Mouse (Mus musculus) neural tube, embryonic 13.5 days (tissue): ENCODE data around the gene Pkhd1. TPM values are rescaled to one million over a fixed set of nuclear protein-coding genes. Genes with fewer than 3 reads are reported as not detected.

Source experiments
- ATAC-seq: fragments of 200-750 bp; cut with Nextera tagmentation; 2 replicates; pipeline ENCODE4 v1.8.0; 2017; ENCODE audit warnings: low read depth, mild to moderate bottlenecking, moderate TSS enrichment, moderate library complexity
- H3K27ac ChIP-seq: fragments of 300-500 bp; sonication (generic); replicated peaks from 2 replicates; pipeline ENCODE4 v1.5.1; 2015; ENCODE audit warnings: moderate library complexity, mild to moderate bottlenecking, inconsistent platforms
- H3K27me3 ChIP-seq: fragments of 300-500 bp; sonication (generic); 2 replicates; pipeline ENCODE4 v1.6.1; 2015; ENCODE audit warnings: mild to moderate bottlenecking, inconsistent platforms
- H3K36me3 ChIP-seq: fragments of 300-500 bp; sonication (generic); 2 replicates; pipeline ENCODE4 v1.6.1; 2015; ENCODE audit warnings: mild to moderate bottlenecking, inconsistent platforms
- H3K4me1 ChIP-seq: fragments of 300-500 bp; sonication (generic); replicated peaks from 2 replicates; pipeline ENCODE4 v1.6.1; 2015; ENCODE audit warnings: inconsistent platforms
- H3K4me2 ChIP-seq: fragments of 300-500 bp; sonication (generic); 2 replicates; pipeline ENCODE4 v1.6.1; 2015; ENCODE audit warnings: inconsistent platforms, mild to moderate bottlenecking, moderate library complexity
- H3K4me3 ChIP-seq: fragments of 300-500 bp; sonication (generic); 2 replicates; pipeline ENCODE4 v1.5.1; 2015; ENCODE audit warnings: mild to moderate bottlenecking, inconsistent platforms
- H3K9ac ChIP-seq: fragments of 300-500 bp; sonication (generic); 2 replicates; pipeline ENCODE4 v1.6.1; 2015; ENCODE audit warnings: moderate library complexity, mild to moderate bottlenecking, inconsistent platforms
- H3K9me3 ChIP-seq: fragments of 300-500 bp; sonication (generic); 2 replicates; pipeline ENCODE4 v1.6.1; 2016; ENCODE audit warnings: inconsistent platforms
- WGBS: fragments of 180-500 bp; shearing (Covaris S2); methylation state at CpG from one replicate; pipeline ENCODE4 v1.1.7; 2015; 5-methylcytosine and 5-hydroxymethylcytosine counted together
- polyA plus RNA-seq: library from polyadenylated mRNA; unstranded; fragments of >200 nt; fragmentation: Nextera tagmentation; extraction: Ambion mirVana; gene quantifications from 2 replicates; pipeline ENCODE4 v1.2.1, GENCODE M21; 2015

Pkhd1 gene
- polyA plus RNA-seq, 1 experiment from 2014 or later = 0.03 TPM

- Histone ChIP-seq H3K9me3 (no peaks in the 10 kb centered on the region), H3K4me2 (no peak overlapping the region), H3K36me3 (no peaks in the 10 kb centered on the region), H3K9ac (no peak overlapping the region), H3K27ac (no peak overlapping the region), H3K27me3 (no peaks in the 10 kb centered on the region), H3K4me3 (no peak overlapping the region), H3K4me1 (no peaks in the 10 kb centered on the region)
- ATAC-seq = no peak
- WGBS = 67% methylated on average over 1 of the region's 1 CpGs
Measured at GRCm38 (mm10) chr1:20364437-20364836, 253.4 kb downstream of the Pkhd1 start.

DNA sequence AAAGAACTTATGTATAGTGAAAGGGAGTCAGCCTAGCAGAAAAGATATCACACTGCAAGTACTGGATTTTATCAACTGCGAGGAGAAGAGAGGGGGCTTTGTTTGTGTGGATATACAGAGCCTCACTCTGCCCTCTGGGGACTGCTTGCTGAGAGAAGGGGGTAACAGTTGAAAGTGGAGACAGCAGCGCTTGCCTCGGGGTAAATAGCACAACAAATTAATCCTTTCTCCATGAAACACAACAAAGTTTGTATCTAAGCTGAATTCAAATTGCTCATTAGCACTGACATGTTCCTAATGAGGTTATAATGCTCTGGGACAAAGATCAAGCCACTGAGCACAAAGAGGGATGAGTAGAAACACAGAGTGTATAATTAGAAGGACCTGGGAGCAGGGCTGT lies 273.2 kb downstream of the Pkhd1 start:
- no peaks in the 10 kb centered on the region for H3K36me3 ChIP-seq
- no peak overlapping the region for H3K9ac ChIP-seq
- peaks cover 8% of the 10 kb centered on the region for H3K4me1 ChIP-seq
- ATAC-seq = peak; percentile 53; the same call in 1 of the 2 replicates
- no peak overlapping the region for H3K27ac ChIP-seq
- H3K4me2 ChIP-seq = no peak overlapping the region
- no peaks in the 10 kb centered on the region for H3K9me3 ChIP-seq
- H3K4me3 ChIP-seq = no peak overlapping the region
- 39% methylated on average over 3 of the region's 3 CpGs for WGBS
- no peaks in the 10 kb centered on the region for H3K27me3 ChIP-seq

DNA sequence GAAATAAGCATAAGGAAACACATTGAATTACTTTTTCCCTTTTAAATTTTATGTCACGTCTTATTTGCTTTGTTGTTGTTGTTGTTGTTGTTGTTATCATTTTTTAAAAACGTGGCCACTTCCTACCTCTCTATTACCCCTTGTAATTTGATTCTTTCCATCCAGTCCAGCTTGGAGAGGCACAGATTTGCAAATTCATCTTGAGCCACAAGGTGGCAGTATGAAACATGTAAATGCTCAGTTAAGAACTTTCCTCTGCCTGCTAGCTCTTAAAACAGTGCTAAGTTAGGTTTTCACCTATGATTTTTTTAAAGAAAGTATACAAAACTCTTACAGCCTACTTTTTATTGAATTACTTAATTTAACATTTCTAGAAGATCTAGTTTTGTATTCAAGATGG lies 306.4 kb downstream of the Pkhd1 start:
- WGBS = 10% methylated on average over 2 of the region's 2 CpGs
- H3K27me3 ChIP-seq = peaks cover 26% of the 10 kb centered on the region
- peak; percentile 59; the same call in 1 of the 2 replicates for ATAC-seq
- no peaks in the 10 kb centered on the region for H3K9me3 ChIP-seq
- no peak overlapping the region for H3K9ac ChIP-seq
- no peak overlapping the region for H3K27ac ChIP-seq
- H3K4me2 ChIP-seq = no peak overlapping the region
- H3K36me3 ChIP-seq = no peaks in the 10 kb centered on the region
- no peak overlapping the region for H3K4me3 ChIP-seq
- H3K4me1 ChIP-seq = no peaks in the 10 kb centered on the region

DNA sequence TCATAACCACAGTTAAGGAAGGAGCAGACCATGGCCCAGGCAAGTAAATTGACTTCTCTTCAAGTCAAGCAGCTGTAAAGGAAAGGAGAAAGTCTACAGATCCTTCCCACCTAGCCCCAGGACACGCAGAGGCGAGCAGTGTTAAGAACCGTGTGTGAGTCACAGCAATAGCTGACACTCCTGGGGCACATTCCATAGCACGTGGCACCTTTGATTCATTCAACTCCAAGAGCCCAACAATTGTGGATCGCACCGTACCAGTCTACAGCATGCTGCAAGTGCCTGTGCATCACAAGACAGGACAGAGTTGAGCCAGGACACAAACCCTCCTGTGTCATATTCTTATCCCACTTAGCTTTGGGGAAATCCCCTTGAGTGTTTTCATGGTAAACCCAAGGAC lies 306.9 kb downstream of the Pkhd1 start:
- 56% methylated on average over 6 of the region's 6 CpGs for WGBS
- Histone ChIP-seq H3K9me3 (no peaks in the 10 kb centered on the region), H3K4me3 (no peak overlapping the region), H3K4me1 (no peaks in the 10 kb centered on the region), H3K9ac (no peak overlapping the region), H3K27ac (no peak overlapping the region), H3K36me3 (no peaks in the 10 kb centered on the region), H3K4me2 (no peak overlapping the region), H3K27me3 (peaks cover 26% of the 10 kb centered on the region)
- ATAC-seq = no peak

DNA sequence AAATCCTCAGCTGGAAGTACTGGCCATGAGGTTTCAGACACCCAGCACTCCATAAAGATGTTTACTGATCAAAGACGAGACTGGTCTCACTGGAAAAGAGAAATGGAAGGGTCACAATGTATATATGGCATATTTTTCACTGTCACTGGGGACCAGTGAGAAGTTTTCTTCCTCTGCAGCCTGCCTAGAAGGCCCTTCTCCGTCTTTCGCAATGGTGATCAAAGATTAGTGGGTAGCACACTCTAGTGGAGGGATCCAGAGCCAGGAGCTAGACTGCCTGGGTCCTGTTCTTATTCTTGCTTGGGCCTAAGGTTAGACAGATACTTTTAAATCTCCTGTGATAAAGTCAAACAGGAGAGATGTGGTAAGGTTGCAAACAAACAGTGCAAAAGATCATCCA lies 311.7 kb downstream of the Pkhd1 start:
- Histone ChIP-seq H3K27ac (no peak overlapping the region), H3K9me3 (no peaks in the 10 kb centered on the region), H3K27me3 (peaks cover 32% of the 10 kb centered on the region), H3K4me3 (no peak overlapping the region), H3K4me2 (no peak overlapping the region), H3K9ac (no peak overlapping the region), H3K4me1 (peaks cover 16% of the 10 kb centered on the region), H3K36me3 (no peaks in the 10 kb centered on the region)
- WGBS = 38% methylated on average over 3 of the region's 3 CpGs
- ATAC-seq = no peak

- H3K9ac ChIP-seq = no peak overlapping the region
- H3K36me3 ChIP-seq = no peaks in the 10 kb centered on the region
- peak; percentile 92 for ATAC-seq
- H3K4me3 ChIP-seq = no peak overlapping the region
- peaks cover 16% of the 10 kb centered on the region for H3K4me1 ChIP-seq
- peak overlapping the region; percentile 24; the same call in 1 of the 2 replicates for H3K27ac ChIP-seq
- H3K4me2 ChIP-seq = no peak overlapping the region
- no peaks in the 10 kb centered on the region for H3K9me3 ChIP-seq
- peaks cover 20% of the 10 kb centered on the region; the same call in 1 of the 2 replicates for H3K27me3 ChIP-seq
- 18% methylated on average over 6 of the region's 6 CpGs for WGBS
Measured at GRCm38 (mm10) chr1:20302943-20303578, 314.8 kb downstream of the Pkhd1 start.

- Histone ChIP-seq H3K9ac (no peak overlapping the region), H3K27me3 (peaks cover 16% of the 10 kb centered on the region; the same call in 1 of the 2 replicates), H3K4me2 (no peak overlapping the region), H3K4me3 (no peak overlapping the region), H3K9me3 (no peaks in the 10 kb centered on the region), H3K27ac (peak overlapping the region; percentile 24; the same call in 1 of the 2 replicates), H3K36me3 (no peaks in the 10 kb centered on the region), H3K4me1 (peaks cover 16% of the 10 kb centered on the region)
- ATAC-seq = peak; percentile 92
- 7% methylated on average over 8 of the region's 8 CpGs for WGBS
Measured at GRCm38 (mm10) chr1:20302187-20302942, 315.5 kb downstream of the Pkhd1 start.

- H3K27me3 ChIP-seq = peaks cover 13% of the 10 kb centered on the region; the same call in 1 of the 2 replicates
- H3K4me2 ChIP-seq = no peak overlapping the region
- 0 out of 2 replicates have a peak overlapping the region, but pooled peaks have one; percentile 24 for H3K27ac ChIP-seq
- H3K4me1 ChIP-seq = peaks cover 16% of the 10 kb centered on the region
- no peak; the same call in 1 of the 2 replicates for ATAC-seq
- no peak overlapping the region for H3K9ac ChIP-seq
- H3K9me3 ChIP-seq = no peaks in the 10 kb centered on the region
- WGBS = 34% methylated on average over 3 of the region's 3 CpGs
- H3K36me3 ChIP-seq = no peaks in the 10 kb centered on the region
- no peak overlapping the region for H3K4me3 ChIP-seq
Measured at GRCm38 (mm10) chr1:20301631-20302030, 316.2 kb downstream of the Pkhd1 start.

DNA sequence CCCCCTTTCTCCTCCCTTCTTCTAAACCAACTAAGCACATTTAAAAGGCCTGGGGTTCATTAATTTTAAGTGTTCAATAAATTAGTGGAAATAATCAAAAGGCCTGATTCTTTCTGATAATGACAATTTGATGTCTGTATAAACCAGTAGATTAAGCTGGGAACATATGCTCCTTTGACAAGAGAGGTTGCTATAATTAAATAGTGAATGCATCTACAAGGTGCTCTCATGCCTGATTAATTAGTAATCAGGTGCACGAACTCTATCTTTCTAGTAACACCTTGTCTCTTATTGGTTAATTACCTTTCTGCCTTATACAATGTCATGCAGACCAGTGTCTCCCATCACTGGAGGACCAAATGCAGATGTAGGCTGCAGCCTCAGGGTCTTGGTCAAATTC lies 329.2 kb downstream of the Pkhd1 start:
- Histone ChIP-seq H3K4me3 (no peak overlapping the region), H3K9me3 (no peaks in the 10 kb centered on the region), H3K4me1 (no peaks in the 10 kb centered on the region), H3K9ac (no peak overlapping the region), H3K27me3 (no peaks in the 10 kb centered on the region), H3K36me3 (no peaks in the 10 kb centered on the region), H3K27ac (no peak overlapping the region), H3K4me2 (no peak overlapping the region)
- ATAC-seq = peak; percentile 63; the same call in 1 of the 2 replicates
- 38% methylated on average over 1 of the region's 1 CpGs for WGBS

DNA sequence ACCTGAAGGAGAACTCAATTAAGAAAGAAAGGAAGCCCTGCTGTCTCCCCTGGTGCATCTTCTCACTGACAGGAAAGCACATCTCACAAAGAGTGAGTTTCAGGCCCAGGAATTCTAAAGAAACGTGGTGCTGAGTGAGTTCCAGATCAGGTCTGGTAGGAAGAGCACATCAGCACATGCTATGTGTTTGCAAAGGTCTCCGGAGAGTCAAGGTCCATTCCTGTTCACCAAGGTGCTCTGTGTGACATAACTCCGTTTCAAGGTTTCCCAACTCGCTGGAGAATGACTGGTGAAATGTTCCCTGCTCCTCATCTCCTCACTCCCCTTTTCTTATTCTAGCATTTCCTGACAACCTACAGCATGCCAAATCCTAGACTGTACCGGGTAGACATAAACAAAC lies 357.5 kb downstream of the Pkhd1 start:
- H3K27ac ChIP-seq = no peak overlapping the region
- no peak overlapping the region for H3K4me2 ChIP-seq
- no peaks in the 10 kb centered on the region for H3K27me3 ChIP-seq
- no peak overlapping the region for H3K4me3 ChIP-seq
- ATAC-seq = no peak
- no peaks in the 10 kb centered on the region for H3K36me3 ChIP-seq
- no peaks in the 10 kb centered on the region for H3K4me1 ChIP-seq
- no peak overlapping the region for H3K9ac ChIP-seq
- 77% methylated on average over 5 of the region's 5 CpGs for WGBS
- no peaks in the 10 kb centered on the region for H3K9me3 ChIP-seq

DNA sequence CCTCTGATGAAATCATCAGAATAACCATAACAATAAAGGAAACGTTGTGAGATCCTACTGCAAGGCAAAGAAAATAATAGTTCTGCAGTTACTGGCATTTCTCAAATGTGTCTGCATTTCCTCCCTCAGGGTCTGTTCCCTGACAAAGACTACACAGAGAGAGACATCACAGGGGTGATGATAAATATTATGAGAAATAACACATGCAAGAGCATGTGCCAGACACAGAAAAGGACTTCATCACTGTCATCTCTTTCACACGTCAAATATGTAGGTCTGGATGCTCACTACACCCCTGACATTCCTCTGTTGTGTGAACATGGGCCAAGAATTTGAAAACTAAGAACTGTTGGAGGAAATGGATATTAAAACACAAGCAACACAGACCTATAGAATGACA lies 369.7 kb downstream of the Pkhd1 start:
- Histone ChIP-seq H3K27me3 (no peaks in the 10 kb centered on the region), H3K9ac (no peak overlapping the region), H3K27ac (no peak overlapping the region), H3K4me2 (no peak overlapping the region), H3K36me3 (no peaks in the 10 kb centered on the region), H3K4me1 (no peaks in the 10 kb centered on the region), H3K9me3 (no peaks in the 10 kb centered on the region), H3K4me3 (no peak overlapping the region)
- 63% methylated on average over 2 of the region's 2 CpGs for WGBS
- ATAC-seq = no peak

DNA sequence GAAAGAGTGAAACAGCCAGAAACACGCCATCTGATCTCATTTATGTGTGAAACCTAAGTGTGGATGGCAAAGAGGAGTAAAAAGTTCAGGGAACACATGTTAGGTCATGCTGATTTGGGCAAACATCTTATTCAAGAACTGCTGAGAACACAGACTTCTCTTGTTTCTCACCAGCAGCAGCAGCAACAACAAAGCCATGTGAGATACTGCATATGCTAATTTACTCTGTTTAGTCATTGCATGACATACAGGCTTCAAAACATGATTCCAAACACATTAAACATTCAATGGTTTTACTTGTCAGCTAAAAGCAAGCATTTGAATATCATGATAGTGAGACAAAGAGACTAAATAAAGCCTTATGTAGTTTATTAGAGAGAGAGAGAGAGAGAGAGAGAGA lies 401.2 kb downstream of the Pkhd1 start:
- Histone ChIP-seq H3K27me3 (no peaks in the 10 kb centered on the region), H3K36me3 (no peaks in the 10 kb centered on the region), H3K9me3 (no peaks in the 10 kb centered on the region), H3K9ac (no peak overlapping the region), H3K4me2 (no peak overlapping the region), H3K4me3 (no peak overlapping the region), H3K27ac (no peak overlapping the region), H3K4me1 (no peaks in the 10 kb centered on the region)
- 57% methylated on average over 1 of the region's 1 CpGs for WGBS
- ATAC-seq = no peak
